Mouse (Mus musculus) hematopoietic stem cell, adult 5-6 weeks (primary cell): Measurements from ENCODE around the gene Zfp865. TPM values are rescaled to one million over a fixed set of nuclear protein-coding genes. Genes with fewer than 3 reads are reported as not detected.
"Not testable (repeated sequence)": the region's sequence is repeated elsewhere in the genome, so short reads cannot be mapped to it uniquely, and the experiment has no call there.

ENCODE experiments used
- ATAC-seq, 2 experiments: fragments of 125-278 bp in 1 of 2; replicated peaks in 1 of 2; 2 replicates each; pipeline ENCODE4 v1.8.0; 2016 to 2017; ENCODE audit warnings: inconsistent platforms in 2 of 2, mild to moderate bottlenecking in 2 of 2, moderate number of reproducible peaks in 2 of 2, low read depth in 1 of 2, moderate TSS enrichment in 1 of 2; ENCODE audit not compliant: low FRiP score in 2 of 2, poor library complexity in 2 of 2, severe bottlenecking in 2 of 2, insufficient read depth in 1 of 2, low TSS enrichment in 1 of 2
- total RNA-seq: library from RNA; stranded (forward); fragments of 172-1452, 232-1000 nt; gene quantifications from 2 replicates; pipeline ENCODE4 v1.2.3, GENCODE M21; 2017

Gene Zfp865
- total RNA-seq, 1 experiment from 2014 or later, result 13.9 TPM

DNA sequence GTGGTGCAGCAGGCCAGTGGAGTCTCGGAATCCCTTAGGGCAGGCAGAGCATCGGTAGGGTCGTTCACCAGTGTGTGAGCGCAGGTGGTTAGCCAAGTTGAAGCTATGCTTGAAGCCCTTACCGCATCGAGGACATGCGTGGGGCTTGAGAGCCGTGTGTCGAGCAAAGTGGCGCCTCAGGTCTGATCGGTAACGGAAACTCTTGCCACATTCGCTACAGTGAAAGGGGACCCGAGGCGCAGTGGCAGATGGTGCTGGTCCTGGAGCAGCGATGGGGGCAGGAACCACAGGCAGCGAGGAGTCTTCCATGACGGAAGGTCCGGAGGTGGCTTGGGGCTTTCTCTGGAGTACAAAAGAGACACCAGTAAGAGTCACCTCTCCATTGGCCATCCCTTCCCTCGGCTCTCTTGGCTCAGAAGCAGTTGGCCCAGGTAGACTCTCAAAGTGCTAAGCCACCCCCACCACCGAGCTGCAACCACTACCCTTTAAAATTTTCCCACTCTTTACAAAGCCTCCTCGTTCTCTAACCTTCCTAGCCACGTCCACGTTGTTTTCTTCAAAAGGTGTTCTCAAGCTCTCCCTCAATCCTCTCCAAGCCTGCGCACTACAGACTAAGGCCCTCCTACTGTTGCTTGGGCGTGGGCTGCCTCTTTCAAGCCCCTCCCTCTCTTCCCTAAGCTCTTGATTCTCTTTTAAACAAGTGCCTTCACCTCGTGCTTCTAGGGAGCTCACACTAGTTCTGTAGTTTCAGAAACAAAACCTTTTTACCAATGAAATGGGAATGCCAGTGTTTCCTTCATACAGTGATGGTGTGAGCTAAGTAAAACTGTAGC, 7.3 kb upstream of the Zfp865 start:
- ATAC-seq, result no peak

GRCm38 (mm10) chr7:5014251-5015117, 5.7 kb upstream of the Zfp865 start, which contains the start of the genes Zfp524 and Fiz1:
Gene Zfp524 (plus strand): TSS chr7:5014415.
Gene Fiz1 (minus strand): TSS chr7:5014697.
- peak; percentile 61 to 66 for ATAC-seq

DNA sequence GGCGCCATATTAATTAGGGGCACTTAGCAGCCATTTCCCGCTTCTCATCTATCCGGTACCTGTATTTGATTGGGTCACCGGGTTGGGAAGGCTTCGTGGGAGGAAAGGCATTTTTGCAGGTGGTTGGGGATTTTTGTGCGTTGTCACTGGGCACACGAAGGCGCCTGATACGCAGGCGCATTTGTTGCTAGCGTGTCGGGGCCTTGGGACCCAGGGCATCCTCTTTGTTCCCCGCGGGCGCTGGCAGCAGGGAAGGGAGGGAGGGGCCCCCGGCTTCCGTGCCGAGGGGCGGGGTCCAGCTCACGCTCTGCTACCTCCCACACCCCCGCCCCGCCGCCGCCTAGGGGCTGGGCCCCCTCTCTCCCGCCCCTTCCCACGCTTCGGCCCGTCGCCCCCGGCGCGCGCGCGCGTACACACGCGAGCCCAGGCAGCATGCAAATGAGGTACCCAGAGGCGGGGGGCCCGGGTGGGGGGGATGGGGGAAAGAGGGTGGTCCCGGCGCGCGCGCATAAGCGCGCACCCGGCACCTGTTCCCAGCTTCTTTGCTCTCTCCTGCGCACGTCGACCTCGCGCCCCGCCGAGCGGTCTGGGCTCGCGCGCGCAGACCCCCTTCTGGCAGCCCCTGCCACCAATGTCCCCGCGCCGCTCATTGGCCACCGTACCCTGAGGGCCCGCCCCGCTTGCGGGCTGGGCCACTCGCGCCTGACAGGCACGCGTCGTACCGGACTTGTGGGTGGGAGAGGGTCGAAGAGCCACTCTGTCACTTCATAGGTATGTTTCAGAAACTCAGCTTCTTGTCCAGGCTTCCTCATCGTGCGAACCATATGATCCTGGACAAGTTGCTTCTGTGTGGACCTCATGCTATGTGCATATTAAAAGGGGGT, 4.8 kb upstream of the Zfp865 start, which contains the start of gene Gm44973:
Gene Gm44973 (plus strand): TSS at position 379 of the 884 bp plus-strand sequence.
- ATAC-seq, result peak; percentile 66 to 69

- no peak for ATAC-seq
Observed at GRCm38 (mm10) chr7:5016057-5016456, 4.1 kb upstream of the Zfp865 start.

- no peak for ATAC-seq
Observed at GRCm38 (mm10) chr7:5016920-5017319, 3.3 kb upstream of the Zfp865 start.

DNA sequence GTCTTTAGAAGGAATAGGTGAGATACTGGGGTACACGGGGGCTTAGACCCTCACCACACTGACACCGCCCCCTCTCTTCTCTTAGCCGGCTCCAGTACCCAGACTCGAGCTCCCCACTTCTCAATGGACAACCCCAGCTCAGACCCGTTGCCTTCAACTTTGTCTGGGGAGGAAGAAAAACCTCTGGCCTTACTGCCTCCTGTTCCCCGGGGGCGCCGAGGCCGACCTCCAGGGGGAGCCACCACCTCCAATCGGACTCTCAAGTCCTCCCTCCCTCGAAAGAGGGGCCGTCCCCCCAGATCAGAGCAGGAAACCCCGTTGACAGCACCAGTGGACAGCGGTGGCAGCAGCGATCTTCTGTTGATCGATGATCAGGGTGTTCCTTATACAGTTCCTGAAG, 2.8 kb upstream of the Zfp865 start:
- ATAC-seq, result no peak

DNA sequence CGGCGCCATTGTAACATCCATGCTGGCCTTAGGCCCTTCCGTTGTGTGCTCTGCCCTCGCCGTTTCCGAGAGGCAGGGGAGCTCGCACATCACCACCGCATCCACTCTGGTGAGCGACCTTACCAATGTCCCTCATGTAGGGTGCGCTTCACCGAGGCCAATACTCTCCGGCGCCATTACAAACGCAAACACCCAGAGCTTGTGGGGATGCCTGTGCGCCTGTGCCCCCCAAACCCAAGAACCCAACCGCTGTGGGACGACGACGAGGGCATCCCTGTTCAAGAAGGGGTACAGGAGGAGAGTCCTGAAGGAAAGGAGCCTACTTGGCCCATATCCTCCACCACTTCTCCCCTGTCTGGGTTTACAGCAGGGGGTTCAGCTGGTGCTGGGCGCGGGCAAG, 2.2 kb upstream of the Zfp865 start:
- no peak for ATAC-seq

GRCm38 (mm10) chr7:5019576-5019975, 600 bp upstream of the Zfp865 start:
- ATAC-seq, result not testable (repeated sequence)

GRCm38 (mm10) chr7:5020685-5021084, 509 bp downstream of the Zfp865 start:
- no peak for ATAC-seq

DNA sequence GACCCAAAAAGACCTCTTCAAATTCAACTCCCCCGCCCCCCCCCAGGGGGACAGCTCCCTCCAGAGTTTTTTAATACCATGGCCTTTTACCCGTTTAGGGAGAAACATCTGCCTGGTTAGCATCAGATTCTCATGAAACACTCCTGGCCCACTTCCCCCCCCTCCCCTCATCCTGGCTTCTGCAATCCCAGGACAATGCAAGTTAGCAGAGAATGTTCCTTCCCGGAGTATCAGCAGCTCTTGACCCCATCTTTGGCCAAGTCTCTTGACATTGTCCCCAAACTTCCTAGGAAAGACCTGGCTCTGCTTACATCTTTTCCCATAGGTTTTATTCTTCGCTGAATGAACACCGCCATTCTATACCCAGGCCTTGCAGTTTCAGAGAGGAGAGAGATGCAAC, 1.0 kb downstream of the Zfp865 start:
- ATAC-seq, result no peak

- ATAC-seq, result no peak
Observed at GRCm38 (mm10) chr7:5029543-5029942, 9.4 kb downstream of the Zfp865 start.

GRCm38 (mm10) chr7:5029946-5030345, 9.8 kb downstream of the Zfp865 start:
- ATAC-seq, result no peak

- no peak for ATAC-seq
Observed at GRCm38 (mm10) chr7:5030554-5031275, 10.5 kb downstream of the Zfp865 start.

- ATAC-seq, result no peak
Observed at GRCm38 (mm10) chr7:5031496-5031895, 11.3 kb downstream of the Zfp865 start.

GRCm38 (mm10) chr7:5033818-5034217, 13.6 kb downstream of the Zfp865 start, which contains the start of gene 4632433K11Rik:
Gene 4632433K11Rik (plus strand): TSS chr7:5034118.
- ATAC-seq, result no peak

GRCm38 (mm10) chr7:5035628-5036027, 15.5 kb downstream of the Zfp865 start:
- no peak for ATAC-seq

- no peak for ATAC-seq
Observed at GRCm38 (mm10) chr7:5036136-5036535, 16.0 kb downstream of the Zfp865 start.
